Mouse (Mus musculus): ENCODE measurements at regions not wholly inside any gene's neighbourhood (a gene's known extent, or its start where the extent isn't known, plus 50 kb on each side); places are given as distances from the start of the nearest gene placed in this dataset.

- DNase-seq: no peak
These were observed 670.7 kb downstream of the Poteg start for GRCm38 (mm10) chr8:28117997-28118778.

- DNase-seq: no peak
These were observed 677.6 kb downstream of the Poteg start for GRCm38 (mm10) chr8:28125021-28125420.

GRCm38 (mm10) chr8:28141916-28142315 is 694.4 kb downstream of the Poteg start:
- DNase-seq: no peak

GRCm38 (mm10) chr8:28148599-28149452 is 701.4 kb downstream of the Poteg start:
- DNase-seq: peak; percentile 7

- no peak for DNase-seq
These were observed 701.9 kb downstream of the Poteg start for GRCm38 (mm10) chr8:28149453-28149767.

- DNase-seq: no peak
These were observed 713.2 kb downstream of the Poteg start for GRCm38 (mm10) chr8:28160651-28161050.

GRCm38 (mm10) chr8:28168036-28168435 is 720.6 kb downstream of the Poteg start:
- no peak for DNase-seq

- no peak for DNase-seq
These were observed 724.0 kb downstream of the Poteg start for GRCm38 (mm10) chr8:28171456-28171855.

GRCm38 (mm10) chr8:28195943-28196342 is 748.5 kb downstream of the Poteg start:
- DNase-seq: no peak

GRCm38 (mm10) chr8:28235562-28235961 is 788.1 kb downstream of the Poteg start:
- DNase-seq: no peak

- DNase-seq: no peak
These were observed 791.9 kb downstream of the Poteg start for GRCm38 (mm10) chr8:28239411-28239810.

- DNase-seq: no peak
These were observed 805.1 kb downstream of the Poteg start for GRCm38 (mm10) chr8:28252399-28253240.

- DNase-seq: no peak
These were observed 819.8 kb downstream of the Poteg start for GRCm38 (mm10) chr8:28267277-28267676.

- no peak for DNase-seq
These were observed 836.8 kb downstream of the Poteg start for GRCm38 (mm10) chr8:28284257-28284656.

- DNase-seq: no peak
These were observed 851.7 kb downstream of the Poteg start for GRCm38 (mm10) chr8:28298896-28299793.

GRCm38 (mm10) chr8:28317081-28317480 is 869.6 kb downstream of the Poteg start:
- DNase-seq: no peak

GRCm38 (mm10) chr8:28333388-28333787 is 885.9 kb downstream of the Poteg start:
- DNase-seq: no peak

GRCm38 (mm10) chr8:28337484-28337883 is 890.0 kb downstream of the Poteg start:
- DNase-seq: no peak

- DNase-seq: no peak
These were observed 893.8 kb downstream of the Poteg start for GRCm38 (mm10) chr8:28341236-28341635.

GRCm38 (mm10) chr8:28366470-28366869 is 919.0 kb downstream of the Poteg start:
- DNase-seq: no peak

- DNase-seq: no peak
These were observed 919.9 kb downstream of the Poteg start for GRCm38 (mm10) chr8:28367361-28367760.

- DNase-seq: no peak
These were observed 924.3 kb downstream of the Poteg start for GRCm38 (mm10) chr8:28371752-28372151.
